Mouse (Mus musculus) neural tube, embryonic 11.5 days (tissue): Measurements from ENCODE around the gene 2010003K11Rik. TPM values are rescaled to one million over a fixed set of nuclear protein-coding genes. Genes with fewer than 3 reads are reported as not detected.
"Not testable (repeated sequence)": the region's sequence is repeated elsewhere in the genome, so short reads cannot be mapped to it uniquely, and the experiment has no call there.

Experiments used
- ATAC-seq: fragments of 200-750 bp; cut with Nextera tagmentation; 2 replicates; pipeline ENCODE4 v1.8.0; 2017; ENCODE audit warnings: moderate number of reproducible peaks, mild to moderate bottlenecking, moderate TSS enrichment, moderate library complexity; ENCODE audit not compliant: insufficient read depth, low FRiP score, low TSS enrichment
- DNase-seq: peaks from one replicate; pipeline ENCODE4 v3.0.0-alpha.2; 2015; ENCODE audit warnings: low spot score
- H3K27ac ChIP-seq: fragments of 300-500 bp; sonication (generic); 2 replicates; pipeline ENCODE4 v1.5.1; 2014; ENCODE audit warnings: low read depth, mild to moderate bottlenecking, low read length
- H3K27me3 ChIP-seq: fragments of 300-500 bp; sonication (generic); 2 replicates; pipeline ENCODE4 v1.6.1; 2014; ENCODE audit warnings: mild to moderate bottlenecking, low read length, mixed read lengths; ENCODE audit not compliant: control insufficient read depth, insufficient read depth
- H3K36me3 ChIP-seq: fragments of 300-500 bp; sonication (generic); 2 replicates; pipeline ENCODE4 v1.6.1; 2014; ENCODE audit warnings: mild to moderate bottlenecking, low read length, moderate library complexity, mixed read lengths; ENCODE audit not compliant: control insufficient read depth, insufficient read depth
- H3K4me1 ChIP-seq: fragments of 300-500 bp; sonication (generic); 2 replicates; pipeline ENCODE4 v1.6.1; 2014; ENCODE audit warnings: low read length, mixed read lengths; ENCODE audit not compliant: control insufficient read depth, insufficient read depth
- H3K4me2 ChIP-seq: fragments of 300-500 bp; sonication (generic); 2 replicates; pipeline ENCODE4 v1.6.1; 2014; ENCODE audit warnings: low read depth, mild to moderate bottlenecking, moderate library complexity
- H3K4me3 ChIP-seq: fragments of 300-500 bp; sonication (generic); 2 replicates; pipeline ENCODE4 v1.5.1; 2014; ENCODE audit warnings: low read depth, low read length
- H3K9ac ChIP-seq: fragments of 300-500 bp; sonication (generic); 2 replicates; pipeline ENCODE4 v1.6.1; 2014; ENCODE audit warnings: mild to moderate bottlenecking, low read length
- H3K9me3 ChIP-seq: fragments of 300-500 bp; sonication (generic); 2 replicates; pipeline ENCODE4 v1.6.1; 2016; ENCODE audit warnings: low read length; ENCODE audit not compliant: control insufficient read depth
- WGBS: fragments of 180-500 bp; shearing (Covaris S2); extraction: QIAGEN DNeasy Blood & Tissue Kit; methylation state at CpG from one replicate; pipeline ENCODE4 v1.1.7; 2014; 5-methylcytosine and 5-hydroxymethylcytosine counted together
- polyA plus RNA-seq: library from polyadenylated mRNA; unstranded; fragments of >200 nt; fragmentation: Nextera tagmentation; extraction: Ambion mirVana; gene quantifications from 2 replicates; pipeline ENCODE4 v1.2.1, GENCODE M21; 2014

Gene 2010003K11Rik
- polyA plus RNA-seq, 1 experiment from 2014 or later = not detected

- Histone ChIP-seq H3K9ac (no peak overlapping the region), H3K4me3 (no peak overlapping the region), H3K4me2 (no peak overlapping the region), H3K9me3 (no peaks in the 10 kb centered on the region), H3K27me3 (no peaks in the 10 kb centered on the region), H3K36me3 (no peaks in the 10 kb centered on the region), H3K27ac (no peak overlapping the region), H3K4me1 (no peaks in the 10 kb centered on the region)
- DNase-seq = no peak
- 85% methylated on average over 15 of the region's 15 CpGs for WGBS
- no peak for ATAC-seq
Measured at GRCm38 (mm10) chr19:4455071-4455800, 43.1 kb downstream of the 2010003K11Rik start.

- H3K4me1 ChIP-seq, DNase-seq, H3K9ac ChIP-seq, H3K9me3 ChIP-seq, H3K27me3 ChIP-seq, ATAC-seq, H3K36me3 ChIP-seq, H3K4me3 ChIP-seq, H3K4me2 ChIP-seq, H3K27ac ChIP-seq: not testable (repeated sequence)
- 39% methylated on average over 1 of the region's 1 CpGs for WGBS
Measured at GRCm38 (mm10) chr19:4454040-4454439, 44.3 kb downstream of the 2010003K11Rik start.

DNA sequence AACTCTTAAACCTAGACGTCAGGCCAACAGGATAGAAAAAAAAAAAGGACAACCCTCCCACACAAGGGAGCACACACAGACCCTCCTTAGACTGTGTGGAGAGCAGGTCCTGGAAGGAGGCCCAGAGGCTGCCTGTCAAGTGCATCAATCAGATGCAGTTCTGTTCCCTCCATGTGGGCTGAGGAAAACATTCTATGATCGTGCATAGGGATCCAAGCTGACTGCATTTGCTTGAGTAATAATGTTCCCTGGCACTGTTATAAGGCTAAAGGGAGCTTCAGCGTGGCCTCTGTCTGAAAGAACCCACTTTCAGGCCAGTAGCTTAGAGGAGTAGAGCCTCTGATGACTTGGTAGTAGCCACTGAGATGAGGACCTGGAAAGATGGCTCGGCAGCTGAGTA is 45.9 kb downstream of the 2010003K11Rik start:
- H3K27ac ChIP-seq = no peak overlapping the region
- DNase-seq (no peak), ATAC-seq (no peak)
- no peak overlapping the region for H3K4me2 ChIP-seq
- H3K4me3 ChIP-seq = no peak overlapping the region
- no peaks in the 10 kb centered on the region for H3K36me3 ChIP-seq
- H3K9ac ChIP-seq = no peak overlapping the region
- H3K9me3 ChIP-seq = no peaks in the 10 kb centered on the region
- 55% methylated on average over 4 of the region's 4 CpGs for WGBS
- H3K4me1 ChIP-seq = no peaks in the 10 kb centered on the region
- H3K27me3 ChIP-seq = no peaks in the 10 kb centered on the region

DNA sequence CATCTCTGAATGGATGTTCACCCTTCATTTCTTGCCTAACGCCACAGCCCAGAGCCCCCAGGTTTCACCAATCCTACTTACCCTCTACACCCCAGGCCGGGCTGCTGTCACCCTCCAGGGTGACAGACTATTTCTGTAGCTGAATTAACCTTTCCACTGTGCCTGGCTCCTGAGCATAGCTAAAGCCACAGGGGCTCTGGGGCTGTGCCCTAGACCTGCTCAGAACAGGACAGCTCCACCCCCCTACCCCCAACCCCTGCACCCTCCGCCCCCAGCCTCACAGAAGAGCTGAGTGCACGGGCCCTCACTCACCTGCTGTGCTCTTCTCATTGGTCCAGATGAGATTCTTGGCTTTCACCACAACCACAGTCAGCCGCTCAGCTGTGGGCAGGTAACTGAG is 46.4 kb downstream of the 2010003K11Rik start:
- 17% methylated on average over 5 of the region's 5 CpGs for WGBS
- Histone ChIP-seq H3K36me3 (no peaks in the 10 kb centered on the region), H3K4me2 (no peak overlapping the region)

GRCm38 (mm10) chr19:4451098-4451497 is 47.3 kb downstream of the 2010003K11Rik start:
- WGBS = 73% methylated on average over 8 of the region's 8 CpGs
- DNase-seq = no peak
- no peak for ATAC-seq
- H3K9me3 ChIP-seq = no peaks in the 10 kb centered on the region
- no peak overlapping the region for H3K27ac ChIP-seq
- H3K4me1 ChIP-seq = no peaks in the 10 kb centered on the region
- no peaks in the 10 kb centered on the region for H3K27me3 ChIP-seq
- H3K9ac ChIP-seq = no peak overlapping the region
- H3K4me2 ChIP-seq = no peak overlapping the region
- no peak overlapping the region for H3K4me3 ChIP-seq
- H3K36me3 ChIP-seq = no peaks in the 10 kb centered on the region

More for the DNA sequence above, 46.4 kb downstream of the 2010003K11Rik start:
- DNase-seq (no peak), ATAC-seq (no peak)
- no peaks in the 10 kb centered on the region for H3K9me3 ChIP-seq
- no peak overlapping the region for H3K27ac ChIP-seq
- no peaks in the 10 kb centered on the region for H3K27me3 ChIP-seq
- no peak overlapping the region for H3K9ac ChIP-seq
- no peaks in the 10 kb centered on the region for H3K4me1 ChIP-seq
- H3K4me3 ChIP-seq = no peak overlapping the region

DNA sequence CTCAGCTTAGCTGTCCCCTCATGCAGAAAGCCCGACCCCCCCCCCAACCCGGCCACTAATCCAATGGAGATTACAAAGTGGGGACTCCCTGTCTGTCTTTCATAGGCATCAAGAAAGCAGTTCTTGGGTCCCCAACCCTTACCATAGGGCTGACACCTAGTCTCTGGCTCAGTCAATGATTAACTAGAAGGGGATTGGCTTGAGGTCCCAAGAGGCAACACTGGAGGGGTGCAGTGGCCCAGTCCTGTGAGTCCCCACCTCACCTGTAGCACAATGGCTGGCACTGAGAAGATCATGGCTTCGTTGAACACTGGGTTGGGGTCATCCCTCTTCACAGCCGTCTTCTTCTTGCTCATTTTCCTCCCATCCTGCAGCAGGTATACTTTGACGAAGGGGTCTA is 47.7 kb downstream of the 2010003K11Rik start:
- DNase-seq (no peak), ATAC-seq (no peak)
- 68% methylated on average over 5 of the region's 5 CpGs for WGBS
- Histone ChIP-seq H3K9me3 (no peaks in the 10 kb centered on the region), H3K36me3 (no peaks in the 10 kb centered on the region), H3K4me2 (no peak overlapping the region), H3K4me3 (no peak overlapping the region), H3K9ac (no peak overlapping the region), H3K27ac (no peak overlapping the region), H3K27me3 (no peaks in the 10 kb centered on the region), H3K4me1 (no peaks in the 10 kb centered on the region)

DNA sequence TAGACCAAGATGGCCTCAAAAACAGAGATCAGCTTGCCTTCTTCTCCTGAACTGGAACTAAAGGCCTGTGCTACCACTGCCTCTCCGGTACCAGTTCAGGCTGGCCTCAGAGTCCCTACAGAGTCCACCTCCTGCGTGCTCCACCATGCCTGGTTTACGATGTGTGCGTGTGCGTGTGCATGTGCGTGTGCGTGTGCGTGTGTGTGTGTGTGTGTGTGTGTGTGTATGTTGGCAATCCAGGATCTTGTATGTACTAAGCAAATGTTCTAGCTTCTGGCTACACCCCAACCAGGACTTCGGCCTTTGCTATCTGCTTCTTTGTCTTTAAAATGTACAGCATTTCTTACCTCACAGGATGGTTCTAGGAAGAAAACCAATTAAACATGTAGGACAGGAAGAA is 49.2 kb downstream of the 2010003K11Rik start:
- Histone ChIP-seq H3K4me3 (no peak overlapping the region), H3K9me3 (no peaks in the 10 kb centered on the region), H3K27me3 (no peaks in the 10 kb centered on the region), H3K36me3 (no peaks in the 10 kb centered on the region), H3K9ac (no peak overlapping the region), H3K4me2 (no peak overlapping the region), H3K4me1 (no peaks in the 10 kb centered on the region), H3K27ac (no peak overlapping the region)
- WGBS = 95% methylated on average over 9 of the region's 9 CpGs
- ATAC-seq (no peak), DNase-seq (no peak)

GRCm38 (mm10) chr19:4447445-4447844 is 50.9 kb downstream of the 2010003K11Rik start:
- H3K9me3 ChIP-seq = no peaks in the 10 kb centered on the region
- no peaks in the 10 kb centered on the region for H3K27me3 ChIP-seq
- no peak overlapping the region for H3K27ac ChIP-seq
- H3K36me3 ChIP-seq = no peaks in the 10 kb centered on the region
- H3K9ac ChIP-seq = no peak overlapping the region
- no peaks in the 10 kb centered on the region for H3K4me1 ChIP-seq
- DNase-seq = no peak
- WGBS = 81% methylated on average over 9 of the region's 9 CpGs
- H3K4me3 ChIP-seq = no peak overlapping the region
- H3K4me2 ChIP-seq = no peak overlapping the region
- ATAC-seq = no peak
